Mouse (Mus musculus) testis, postnatal 14 days (tissue): ENCODE data around the gene Insl6.

Experiments
- DNase-seq: peaks from one replicate; pipeline ENCODE4 v3.0.0; 2021; ENCODE audit warnings: low spot score

The Insl6 gene

DNA sequence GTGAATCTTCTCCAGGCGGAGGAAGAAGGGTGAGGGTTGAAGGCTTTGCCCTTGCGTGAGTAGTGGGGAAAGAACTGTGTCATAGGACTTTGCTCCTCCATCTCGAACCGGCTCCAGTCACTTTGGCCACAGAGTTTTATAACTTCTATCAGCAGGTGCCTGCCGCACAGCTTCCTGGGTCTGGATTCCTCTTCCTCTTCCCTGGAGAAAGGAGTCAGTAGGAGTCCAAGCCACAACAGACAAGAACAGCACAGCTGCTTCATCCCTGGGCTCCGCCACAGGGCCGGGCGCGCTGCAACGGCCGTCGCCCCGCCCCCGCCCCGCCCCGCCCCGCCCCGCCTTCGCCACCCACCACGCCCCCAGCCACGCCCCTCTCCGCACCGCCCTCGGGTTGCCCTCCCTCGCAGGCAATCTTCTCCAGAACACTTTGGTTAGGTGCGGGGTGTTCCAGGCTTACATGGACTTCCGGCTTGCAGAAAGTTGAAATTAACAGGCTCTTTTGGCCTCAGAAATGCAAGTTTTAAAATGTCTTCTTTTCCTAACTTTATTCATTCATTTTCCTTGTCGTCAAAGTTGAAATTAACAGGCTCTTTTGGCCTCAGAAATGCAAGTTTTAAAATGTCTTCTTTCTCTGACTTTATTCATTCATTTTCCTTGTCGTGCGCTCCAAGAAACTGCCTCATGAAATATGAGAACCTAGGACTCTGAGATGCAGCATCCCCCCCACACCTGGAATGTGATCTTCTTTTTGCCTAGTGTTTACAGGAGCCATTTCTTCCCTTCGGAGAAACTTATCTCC lies at the start of gene Insl6:
Insl6 (minus strand) TSS at position 304 of the 799 bp plus-strand sequence.
- DNase-seq = peak; percentile 76

- DNase-seq = no peak
Measured at GRCm38 (mm10) chr19:29374947-29375346, 49.8 kb upstream of the Insl6 start.

- DNase-seq = no peak
Measured at GRCm38 (mm10) chr19:29373438-29373837, 48.3 kb upstream of the Insl6 start.

- no peak for DNase-seq
Measured at GRCm38 (mm10) chr19:29372621-29373020, 47.5 kb upstream of the Insl6 start.

DNA sequence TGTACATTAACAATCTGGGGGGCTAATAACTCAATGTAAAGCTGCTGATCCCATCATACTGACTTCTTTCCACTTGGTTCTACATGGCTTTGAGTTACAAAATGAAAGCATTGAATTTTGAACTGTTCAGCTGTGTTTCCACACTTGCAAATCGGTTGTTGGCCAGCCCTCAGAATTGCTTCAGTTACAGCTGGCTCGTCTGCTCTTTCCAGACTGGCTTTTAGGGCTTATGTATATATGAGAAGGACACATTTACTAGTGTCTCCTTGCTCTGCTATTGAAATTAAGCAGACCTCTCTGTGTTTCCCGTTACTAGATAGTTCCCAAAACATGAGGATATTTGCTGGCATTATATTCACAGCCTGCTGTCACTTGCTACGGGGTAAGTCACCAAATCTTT lies 47.0 kb upstream of the Insl6 start:
- no peak for DNase-seq

DNA sequence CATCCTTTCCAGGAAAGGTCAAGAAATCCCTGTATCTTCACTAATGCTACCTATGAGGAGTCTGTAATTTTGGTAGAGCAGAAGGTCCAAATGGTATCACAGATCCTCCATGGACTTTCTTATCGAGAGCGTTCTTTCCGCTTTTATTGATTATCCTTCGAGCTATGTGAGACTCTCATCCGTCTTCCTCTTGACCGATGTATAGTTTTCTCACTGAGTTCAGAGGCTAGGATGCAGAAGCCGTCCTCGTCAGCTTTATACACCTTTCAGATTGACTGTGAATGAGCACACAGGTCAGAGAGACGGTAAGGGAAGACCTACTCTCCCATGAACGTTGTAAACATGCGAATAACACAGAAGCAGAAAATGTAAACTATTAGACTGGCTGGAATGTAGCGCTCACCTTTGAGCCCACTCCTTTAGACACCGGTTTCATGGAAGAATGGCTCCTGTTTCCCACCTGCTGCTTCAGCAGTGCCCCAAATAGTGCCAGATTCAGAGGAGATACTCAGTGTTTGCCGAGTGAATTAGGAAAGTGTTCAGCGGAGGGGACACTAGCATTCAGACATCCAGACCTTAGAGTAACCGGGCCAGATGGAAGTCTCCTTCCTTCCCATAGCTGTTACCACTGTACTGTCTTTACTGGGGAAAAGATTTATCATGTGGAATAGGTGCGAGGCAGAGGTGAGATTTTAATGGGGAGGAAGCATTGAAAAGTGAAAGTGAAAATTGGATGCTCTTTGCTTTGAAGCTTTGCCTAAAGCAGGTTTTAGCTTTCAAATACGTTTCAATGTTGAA lies 46.3 kb upstream of the Insl6 start:
- DNase-seq = no peak

DNA sequence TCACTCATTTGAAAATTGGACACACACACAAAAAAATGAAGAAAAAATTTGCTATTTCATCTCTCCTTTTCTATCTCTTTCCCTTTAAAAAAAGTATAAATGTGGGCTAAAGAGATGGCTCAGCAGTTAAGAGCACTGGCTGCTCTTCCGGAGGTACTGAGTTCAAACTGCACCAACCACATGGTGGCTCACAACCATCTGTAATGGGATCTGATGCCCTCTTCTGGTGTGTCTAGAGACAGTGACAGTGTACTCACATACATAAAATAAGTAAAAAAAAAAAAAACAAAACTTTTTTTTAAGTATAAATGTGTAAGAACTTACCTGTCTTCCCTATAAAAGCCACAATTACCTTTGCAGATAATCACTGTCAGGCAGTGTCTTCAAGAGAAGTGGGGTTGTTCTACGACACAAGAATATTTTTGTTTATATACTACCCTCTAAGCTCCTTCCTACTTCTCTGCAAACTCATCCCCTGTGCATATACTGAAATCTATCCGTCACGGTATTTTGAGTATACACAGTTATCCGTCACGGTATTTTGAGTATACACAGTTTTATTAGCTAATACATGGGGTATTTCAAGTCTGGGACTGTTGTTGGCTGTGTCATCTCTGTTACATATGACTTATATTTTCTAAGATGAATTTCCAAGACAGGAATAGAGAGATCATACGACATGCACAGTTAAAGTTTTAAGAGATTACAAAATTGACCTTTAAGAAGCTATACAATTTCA lies 45.6 kb upstream of the Insl6 start:
- DNase-seq = no peak

DNA sequence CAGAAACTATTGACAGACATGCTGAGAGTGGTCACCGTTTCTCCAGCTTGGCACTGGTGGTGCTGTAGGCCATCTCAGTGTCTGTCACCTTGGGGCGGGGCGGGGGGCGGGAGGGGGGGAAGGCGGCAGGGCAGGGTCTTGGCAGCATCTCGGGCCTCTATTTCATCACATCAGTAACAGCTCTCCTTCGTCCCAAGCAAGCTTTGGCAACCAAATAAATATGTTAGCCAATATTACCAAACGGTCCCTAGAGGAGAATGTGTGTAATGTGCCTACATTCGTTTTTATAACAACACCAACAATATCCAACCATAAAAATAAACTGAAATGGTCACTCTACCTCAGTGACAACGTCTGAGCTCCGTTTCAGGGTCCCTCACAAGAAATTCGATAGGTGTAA lies 45.0 kb upstream of the Insl6 start:
- DNase-seq = no peak

- DNase-seq = no peak
Measured at GRCm38 (mm10) chr19:29368671-29369309, 43.6 kb upstream of the Insl6 start.

DNA sequence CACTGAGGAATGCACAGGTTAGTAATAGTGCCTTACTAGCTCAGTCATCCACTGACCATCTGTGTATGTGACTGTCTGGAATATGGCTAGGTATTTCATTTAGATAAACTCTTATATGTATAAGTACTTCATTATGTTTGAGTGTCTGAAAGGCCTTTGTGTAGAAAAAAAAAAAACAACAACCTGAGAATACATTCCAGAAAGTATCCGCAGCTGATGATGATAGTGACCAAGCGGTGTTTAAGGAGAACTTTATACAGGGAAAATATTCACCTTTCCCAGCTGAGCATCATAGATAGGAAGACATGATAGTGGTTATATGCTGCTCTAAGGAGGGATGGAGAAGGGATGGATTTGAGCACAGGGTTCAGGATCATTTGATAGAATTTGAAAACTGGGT lies 42.9 kb upstream of the Insl6 start:
- DNase-seq = no peak

- DNase-seq = peak; percentile 60
Measured at GRCm38 (mm10) chr19:29366969-29367622, 41.9 kb upstream of the Insl6 start, which contains the start of the genes Plgrkt and Cd274. Gene Plgrkt (minus strand): TSS chr19:29367390. Gene Cd274 (plus strand): TSS chr19:29367455.

DNA sequence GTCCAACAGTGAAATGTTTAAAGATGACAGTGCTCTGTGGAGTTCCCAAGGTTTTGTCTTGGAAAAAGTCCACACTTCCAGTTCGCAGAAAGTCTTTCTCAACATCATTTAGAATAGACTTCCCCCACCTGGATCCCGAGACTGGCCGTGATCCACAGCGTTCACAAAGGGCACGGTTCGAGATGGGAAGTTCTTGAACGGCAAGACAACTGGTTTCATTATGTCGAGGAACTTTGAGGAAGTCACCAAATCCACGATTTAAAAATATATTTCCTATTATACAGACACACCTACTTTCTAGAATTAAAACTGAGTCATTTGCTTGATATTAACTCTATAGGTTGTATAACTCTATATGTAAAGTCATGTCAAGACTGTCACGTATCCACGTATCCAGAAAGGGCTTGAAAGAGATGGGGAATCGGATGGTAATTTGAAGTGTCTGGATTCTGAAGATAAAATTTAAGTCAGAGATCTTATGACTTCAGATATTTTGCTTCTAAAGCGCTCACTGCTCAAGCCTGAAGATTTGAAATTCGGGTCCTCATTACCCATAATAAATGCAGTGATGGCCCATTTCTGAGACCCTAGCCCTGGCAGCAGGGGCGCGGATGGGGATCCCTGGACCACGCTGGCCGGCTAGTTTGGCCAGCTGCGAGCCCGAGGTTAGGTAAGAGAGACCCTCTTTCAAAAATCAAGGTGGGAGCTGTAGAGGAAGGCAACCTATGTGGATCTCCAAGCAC lies 41.2 kb upstream of the Insl6 start:
- no peak for DNase-seq

GRCm38 (mm10) chr19:29365105-29365504 lies 39.9 kb upstream of the Insl6 start:
- DNase-seq = no peak

DNA sequence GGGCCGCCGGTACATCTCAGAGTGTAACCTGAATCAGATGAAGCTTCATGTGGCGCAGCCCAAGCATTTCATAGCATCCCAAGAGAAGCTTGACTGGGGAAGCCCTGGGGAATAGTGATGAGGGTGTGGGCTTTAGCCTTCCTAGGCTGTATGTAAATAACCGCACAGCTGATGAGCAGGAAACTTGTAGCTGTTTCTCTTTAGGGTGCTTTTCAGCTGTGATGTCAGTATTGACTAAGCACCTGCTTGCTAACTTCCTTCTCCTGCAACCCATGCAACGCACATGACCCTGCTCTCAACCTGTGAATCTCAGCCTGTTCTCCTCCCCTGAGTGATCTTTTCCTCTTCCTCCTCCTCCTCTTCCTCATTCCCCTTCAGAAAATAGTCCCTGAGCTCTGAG lies 38.9 kb upstream of the Insl6 start:
- DNase-seq = no peak

DNA sequence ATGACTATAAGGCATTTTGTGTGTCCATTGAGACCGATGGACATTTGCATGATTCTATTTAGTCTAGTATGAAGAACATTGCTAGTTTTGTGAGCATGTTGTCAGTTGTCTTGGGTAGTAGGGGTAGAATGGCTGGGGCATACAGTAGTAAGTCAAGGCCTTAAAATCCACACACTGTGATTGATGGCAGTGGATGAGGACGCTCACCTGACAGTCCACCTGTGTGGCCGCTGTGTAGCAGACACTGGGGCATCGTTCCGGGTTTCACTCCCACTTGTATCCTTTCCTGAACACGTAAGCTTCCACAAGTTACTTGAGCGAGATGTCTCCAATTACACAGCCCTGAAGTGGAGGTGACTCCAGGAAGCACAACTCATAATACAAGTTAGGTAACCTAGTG lies 38.4 kb upstream of the Insl6 start:
- DNase-seq = no peak

DNA sequence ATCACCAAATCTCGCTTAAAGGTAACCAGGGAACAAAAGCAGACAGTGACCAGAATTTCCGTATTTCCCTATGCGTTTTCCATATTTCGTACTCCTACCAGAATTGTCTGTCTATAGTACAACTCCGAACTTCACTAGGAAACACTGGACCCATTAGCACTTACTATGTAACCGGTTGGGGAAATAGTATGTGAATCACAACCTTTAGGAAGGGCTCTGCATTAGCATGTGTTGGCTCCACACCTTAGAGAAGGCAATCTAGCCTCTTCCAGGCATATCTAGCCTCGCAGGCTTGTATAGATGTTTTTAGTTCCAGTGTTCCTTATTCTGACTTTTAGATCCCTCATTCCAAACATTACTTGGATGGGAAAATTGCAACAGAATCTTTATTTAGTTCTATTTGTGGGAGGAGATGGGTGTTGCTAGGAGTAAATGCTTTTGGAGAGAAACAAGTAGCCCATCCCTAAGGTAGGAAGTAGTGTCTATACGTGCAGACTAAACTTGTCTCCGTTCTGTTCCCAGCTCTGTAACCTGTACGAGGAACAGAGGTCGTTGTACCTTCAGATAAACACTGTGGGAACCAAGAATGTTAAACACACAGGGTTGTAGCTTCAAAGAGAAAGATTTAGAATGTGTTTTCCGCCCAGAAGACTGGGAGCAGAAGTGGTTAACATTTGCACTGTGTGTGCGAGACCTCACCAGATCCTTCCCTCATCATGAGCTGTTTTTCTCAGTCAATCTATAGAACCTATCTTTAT lies 37.2 kb upstream of the Insl6 start:
- DNase-seq = no peak

DNA sequence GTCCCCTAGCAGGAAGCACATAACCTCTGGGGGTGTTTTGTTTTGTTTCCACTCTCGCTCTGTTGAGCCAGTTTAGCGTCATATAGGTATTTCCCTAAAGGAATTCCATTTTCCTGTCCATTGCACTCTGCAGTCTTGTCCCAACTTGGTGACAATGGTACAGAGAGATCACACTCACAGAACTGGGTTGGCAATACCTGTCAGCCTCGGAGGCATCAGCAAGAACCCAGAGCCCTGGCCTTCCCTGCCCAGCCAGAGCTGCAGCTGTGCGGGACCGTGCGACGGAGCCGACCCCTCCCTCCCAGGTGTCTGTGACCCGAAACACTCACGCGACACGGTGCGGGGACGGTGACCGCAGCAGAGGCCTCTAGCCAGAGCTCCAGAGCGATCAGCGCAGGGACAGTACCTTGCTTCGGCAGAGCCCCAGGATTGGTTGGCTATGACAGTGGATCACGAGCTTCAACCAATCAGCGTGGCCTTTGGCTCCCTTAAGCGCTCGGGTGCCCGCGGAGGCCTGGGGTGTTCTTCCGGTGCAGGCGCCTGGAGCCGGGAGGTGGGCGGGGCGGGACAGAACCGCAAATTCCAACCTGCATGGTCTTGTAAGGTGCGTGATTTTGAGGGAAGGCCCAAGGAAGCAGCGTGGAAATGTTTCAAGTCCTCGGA lies 36.4 kb upstream of the Insl6 start:
- peak; percentile 89 for DNase-seq

DNA sequence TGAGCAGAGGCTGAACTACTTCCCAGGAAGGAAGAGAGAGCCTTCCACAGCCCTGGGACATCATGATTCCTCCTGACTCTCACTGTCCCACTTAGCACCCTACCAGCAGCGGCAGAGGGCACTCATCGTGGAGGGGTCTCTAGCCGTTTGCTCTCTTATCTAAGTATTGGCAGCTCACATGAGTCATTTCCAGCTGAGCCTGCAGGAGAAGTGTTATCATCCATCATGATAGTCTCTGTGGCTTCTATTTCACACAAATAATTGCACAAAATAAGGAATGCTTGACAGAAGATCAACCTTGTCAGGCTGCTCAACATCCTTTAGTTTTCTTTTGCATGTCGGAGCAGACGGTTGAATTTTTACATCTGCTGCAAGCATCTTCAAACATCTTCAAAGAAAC lies 35.1 kb upstream of the Insl6 start:
- DNase-seq = no peak

DNA sequence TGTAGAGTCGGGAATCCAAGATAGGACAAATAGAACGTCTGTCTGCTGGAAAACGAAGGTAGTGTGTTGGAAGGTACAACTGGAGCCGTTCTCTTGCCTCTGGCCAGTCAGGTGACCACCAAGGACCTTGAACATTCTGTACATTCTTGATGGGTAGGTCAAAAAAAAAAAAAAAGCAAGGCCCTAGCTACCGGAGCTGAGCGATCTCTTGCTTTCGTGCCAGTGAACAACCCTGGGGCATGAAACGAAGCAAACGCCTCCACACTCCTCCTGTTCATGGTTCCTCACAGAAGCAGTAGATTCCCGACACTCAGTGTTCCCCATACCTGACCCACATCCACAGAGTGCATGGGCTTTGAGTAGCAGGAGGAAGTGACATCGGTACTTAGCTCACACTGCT lies 31.1 kb upstream of the Insl6 start:
- DNase-seq = no peak
